Mouse (Mus musculus) midbrain, embryonic 12.5 days (tissue): ENCODE measurements around the gene Bricd5. TPM values are rescaled to one million over a fixed set of nuclear protein-coding genes. Genes with fewer than 3 reads are reported as not detected.

Source experiments
- ATAC-seq: fragments of 200-750 bp; cut with Nextera tagmentation; 2 replicates; pipeline ENCODE4 v1.8.0; 2017; ENCODE audit warnings: low read depth, moderate TSS enrichment, moderate library complexity; ENCODE audit not compliant: low FRiP score
- H3K27ac ChIP-seq: fragments of 300-500 bp; sonication (generic); replicated peaks from 2 replicates; pipeline ENCODE4 v1.5.1; 2016; ENCODE audit warnings: mild to moderate bottlenecking
- H3K27me3 ChIP-seq: fragments of 300-500 bp; sonication (generic); 2 replicates; pipeline ENCODE4 v1.6.1; 2016; ENCODE audit warnings: mild to moderate bottlenecking
- H3K36me3 ChIP-seq: fragments of 300-500 bp; sonication (generic); 2 replicates; pipeline ENCODE4 v1.6.1; 2016
- H3K4me1 ChIP-seq: fragments of 300-500 bp; sonication (generic); 2 replicates; pipeline ENCODE4 v1.6.1; 2016
- H3K4me2 ChIP-seq: fragments of 300-500 bp; sonication (generic); replicated peaks from 2 replicates; pipeline ENCODE4 v1.6.1; 2016; ENCODE audit warnings: mild to moderate bottlenecking, moderate library complexity
- H3K4me3 ChIP-seq: fragments of 300-500 bp; sonication (generic); 2 replicates; pipeline ENCODE4 v1.5.1; 2016; ENCODE audit warnings: mild to moderate bottlenecking
- H3K9ac ChIP-seq: fragments of 300-500 bp; sonication (generic); replicated peaks from 2 replicates; pipeline ENCODE4 v1.6.1; 2016; ENCODE audit warnings: mild to moderate bottlenecking, moderate library complexity
- H3K9me3 ChIP-seq: fragments of 300-500 bp; sonication (generic); 2 replicates; pipeline ENCODE4 v1.6.1; 2016; ENCODE audit warnings: mild to moderate bottlenecking
- WGBS: fragments of 180-500 bp; shearing (Covaris S2); methylation state at CpG from one replicate; pipeline ENCODE4 v1.1.7; 2016; 5-methylcytosine and 5-hydroxymethylcytosine counted together
- polyA plus RNA-seq: library from polyadenylated mRNA; unstranded; fragments of >200 nt; fragmentation: Nextera tagmentation; extraction: Ambion mirVana; gene quantifications from 2 replicates; pipeline ENCODE4 v1.2.1, GENCODE M21; 2016

Bricd5 gene
- polyA plus RNA-seq, 1 experiment from 2014 or later: not detected

GRCm38 (mm10) chr17:24514270-24515257 lies 40.9 kb downstream of the Bricd5 start:
- H3K4me1 ChIP-seq: no peaks in the 10 kb centered on the region
- no peak overlapping the region for H3K4me3 ChIP-seq
- H3K9ac ChIP-seq: no peak overlapping the region
- peaks cover 90% of the 10 kb centered on the region for H3K36me3 ChIP-seq
- H3K27me3 ChIP-seq: no peaks in the 10 kb centered on the region
- no peak overlapping the region for H3K4me2 ChIP-seq
- no peak for ATAC-seq
- WGBS: 89% methylated on average over 24 of the region's 24 CpGs
- no peak overlapping the region for H3K27ac ChIP-seq
- H3K9me3 ChIP-seq: no peaks in the 10 kb centered on the region

GRCm38 (mm10) chr17:24520450-24520849 lies 46.8 kb downstream of the Bricd5 start:
- Histone ChIP-seq H3K9me3 (no peaks in the 10 kb centered on the region), H3K36me3 (peaks cover 47% of the 10 kb centered on the region), H3K27ac (no peak overlapping the region), H3K4me1 (0 out of 2 replicates have a peak, but pooled peaks cover 3% of the 10 kb centered on the region), H3K4me3 (no peak overlapping the region), H3K4me2 (no peak overlapping the region), H3K9ac (no peak overlapping the region), H3K27me3 (no peaks in the 10 kb centered on the region)
- WGBS: 89% methylated on average over 4 of the region's 4 CpGs
- ATAC-seq: no peak

- no peaks in the 10 kb centered on the region for H3K27me3 ChIP-seq
- H3K36me3 ChIP-seq: peaks cover 14% of the 10 kb centered on the region; the same call in 1 of the 2 replicates
- H3K9ac ChIP-seq: no peak overlapping the region; the same call in 1 of the 2 replicates
- H3K27ac ChIP-seq: no peak overlapping the region
- no peak for ATAC-seq
- no peak overlapping the region for H3K4me3 ChIP-seq
- peaks cover 29% of the 10 kb centered on the region for H3K4me1 ChIP-seq
- no peak overlapping the region for H3K4me2 ChIP-seq
- no peaks in the 10 kb centered on the region for H3K9me3 ChIP-seq
- WGBS: 92% methylated on average over 2 of the region's 2 CpGs
Observed at GRCm38 (mm10) chr17:24524734-24525133, 51.0 kb downstream of the Bricd5 start.

Other genes starting within 250 kb of the Bricd5 start
- gene Ccnf, start 222.4 kb upstream of the Bricd5 start, polyA plus RNA-seq: 76.5 and 77.3 TPM in 2 replicates
- 0.41 TPM in 1 of 2 replicates, not detected in the other for gene Abca17, start 122.8 kb upstream of the Bricd5 start, polyA plus RNA-seq
- 19.2 and 21.2 TPM in 2 replicates for gene Abca3, start 121.9 kb upstream of the Bricd5 start, polyA plus RNA-seq
- 367 and 378 TPM in 2 replicates for gene Rnps1, start 59.3 kb upstream of the Bricd5 start, polyA plus RNA-seq
- 53.7 and 68.0 TPM in 2 replicates for gene Eci1, start 47.2 kb upstream of the Bricd5 start, polyA plus RNA-seq
- 5.3 and 5.5 TPM in 2 replicates for gene Dnase1l2, start 30.8 kb upstream of the Bricd5 start, polyA plus RNA-seq
- gene E4f1, start 3.6 kb upstream of the Bricd5 start, polyA plus RNA-seq: 36.5 and 41.9 TPM in 2 replicates
- gene Pgp, start 3.5 kb upstream of the Bricd5 start, polyA plus RNA-seq: 60.0 TPM in 2 replicates
- gene Mlst8, start 5.2 kb downstream of the Bricd5 start, polyA plus RNA-seq: 37.0 TPM in 2 replicates
- gene Caskin1, start 14.7 kb downstream of the Bricd5 start, polyA plus RNA-seq: 20.2 and 23.0 TPM in 2 replicates
- gene Traf7, start 54.1 kb downstream of the Bricd5 start, polyA plus RNA-seq: 92.4 and 94.9 TPM in 2 replicates
- gene Rab26, start 60.3 kb downstream of the Bricd5 start, polyA plus RNA-seq: 1.9 and 2.2 TPM in 2 replicates
- 25.1 and 27.1 TPM in 2 replicates for gene Pkd1, start 76.0 kb downstream of the Bricd5 start, polyA plus RNA-seq
- 82.2 and 89.6 TPM in 2 replicates for gene Tsc2, start 158.7 kb downstream of the Bricd5 start, polyA plus RNA-seq
- gene Nthl1, start 158.8 kb downstream of the Bricd5 start, polyA plus RNA-seq: 14.3 and 14.9 TPM in 2 replicates
- 26.4 and 33.8 TPM in 2 replicates for gene Slc9a3r2, start 176.4 kb downstream of the Bricd5 start, polyA plus RNA-seq
- not detected in 2 replicates for gene Npw, start 184.6 kb downstream of the Bricd5 start, polyA plus RNA-seq
- 23.5 and 25.0 TPM in 2 replicates for gene Zfp598, start 195.8 kb downstream of the Bricd5 start, polyA plus RNA-seq
- gene Syngr3, start 216.1 kb downstream of the Bricd5 start, polyA plus RNA-seq: 27.6 and 31.7 TPM in 2 replicates
- 43.9 and 48.4 TPM in 2 replicates for gene Gfer, start 222.3 kb downstream of the Bricd5 start, polyA plus RNA-seq
- gene Noxo1, start 222.3 kb downstream of the Bricd5 start, polyA plus RNA-seq: 1.7 and 2.2 TPM in 2 replicates
- 86.8 and 97.6 TPM in 2 replicates for gene Tbl3, start 233.8 kb downstream of the Bricd5 start, polyA plus RNA-seq
- 0.24 TPM in 1 of 2 replicates, not detected in the other for gene Rnf151, start 244.2 kb downstream of the Bricd5 start, polyA plus RNA-seq
- 892 and 929 TPM in 2 replicates for gene Rps2, start 244.2 kb downstream of the Bricd5 start, polyA plus RNA-seq